Mouse (Mus musculus) megakaryocyte, adult 5-6 weeks (primary cell): ENCODE measurements around the gene Exosc5. TPM values are rescaled to one million over a fixed set of nuclear protein-coding genes. Genes with fewer than 3 reads are reported as not detected.

Experiments used
- ATAC-seq: 2 replicates; pipeline ENCODE4 v1.8.0; 2016; ENCODE audit warnings: mild to moderate bottlenecking, inconsistent platforms; ENCODE audit not compliant: poor library complexity, severe bottlenecking
- total RNA-seq, 2 experiments: library from RNA; stranded (forward) in 1 of 2; stranded (reverse) in 1 of 2; fragments of 153-499, 151-499 nt in 1 of 2; fragments of 221-1000, 200-1000 nt in 1 of 2; gene quantifications; 2 replicates each; pipeline versions ENCODE4 v1.2.3 to v1.2.4; 2015 to 2017

The Exosc5 gene
- total RNA-seq, 2 experiments from 2014 or later = 19.4 to 31.5 TPM

DNA sequence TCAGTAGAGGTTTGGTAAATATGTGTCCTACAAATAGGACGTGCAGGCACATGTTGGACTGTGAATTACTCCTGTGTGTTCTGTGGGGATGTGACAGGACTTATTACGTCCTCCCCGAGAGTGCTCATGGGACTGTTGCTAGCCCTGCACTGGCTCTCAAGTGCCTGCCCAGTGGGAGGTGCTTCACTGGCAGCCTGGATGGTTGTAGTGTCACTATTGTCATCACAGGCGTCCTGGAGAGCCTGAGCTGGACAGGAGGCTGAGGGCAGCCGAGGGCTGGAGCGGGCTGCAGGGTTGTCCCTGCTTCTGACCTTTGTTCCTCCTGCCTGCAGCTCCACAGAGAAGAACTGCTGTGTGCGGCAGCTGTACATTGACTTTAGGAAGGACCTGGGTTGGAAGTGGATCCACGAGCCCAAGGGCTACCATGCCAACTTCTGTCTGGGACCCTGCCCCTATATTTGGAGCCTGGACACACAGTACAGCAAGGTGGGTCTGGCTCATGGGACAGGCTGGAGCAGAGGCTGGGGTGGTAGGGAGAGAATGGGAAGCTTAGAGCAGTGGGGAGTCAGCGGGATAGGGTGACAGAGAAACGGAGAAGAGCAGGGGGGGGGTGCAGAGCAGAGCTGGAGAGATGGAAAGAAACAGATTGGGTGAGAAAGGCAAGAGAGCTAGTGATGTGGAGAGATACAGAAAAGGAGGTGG is 45.0 kb downstream of the Exosc5 start:
- no peak for ATAC-seq

DNA sequence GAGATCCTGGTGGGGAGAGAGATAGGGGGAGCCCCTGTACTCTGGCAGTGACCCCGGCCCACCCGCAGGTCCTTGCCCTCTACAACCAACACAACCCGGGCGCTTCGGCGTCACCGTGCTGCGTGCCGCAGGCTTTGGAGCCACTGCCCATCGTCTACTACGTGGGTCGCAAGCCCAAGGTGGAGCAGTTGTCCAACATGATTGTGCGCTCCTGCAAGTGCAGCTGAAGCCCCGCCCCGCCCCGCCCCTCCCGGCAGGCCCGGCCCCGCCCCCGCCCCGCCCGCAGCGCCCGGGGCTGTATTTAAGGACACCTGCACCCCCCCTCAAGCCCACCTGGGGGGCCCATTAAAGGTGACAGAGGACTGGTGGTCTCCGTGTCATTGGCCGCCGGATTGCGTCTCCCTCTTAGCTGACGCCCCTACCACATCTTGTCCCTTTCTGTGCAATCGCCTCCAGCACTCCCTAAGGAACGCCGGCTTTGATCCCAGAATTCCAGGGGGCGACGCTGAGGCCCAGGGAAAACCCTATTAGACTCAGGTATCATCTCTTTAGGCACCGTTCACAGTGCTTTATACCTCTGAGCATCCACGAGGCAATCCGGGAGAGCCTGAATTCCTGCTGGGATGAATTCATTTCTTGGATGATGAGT is 45.9 kb downstream of the Exosc5 start:
- ATAC-seq = no peak

GRCm38 (mm10) chr7:25705801-25706251 is 46.9 kb downstream of the Exosc5 start:
- ATAC-seq = peak; percentile 38

DNA sequence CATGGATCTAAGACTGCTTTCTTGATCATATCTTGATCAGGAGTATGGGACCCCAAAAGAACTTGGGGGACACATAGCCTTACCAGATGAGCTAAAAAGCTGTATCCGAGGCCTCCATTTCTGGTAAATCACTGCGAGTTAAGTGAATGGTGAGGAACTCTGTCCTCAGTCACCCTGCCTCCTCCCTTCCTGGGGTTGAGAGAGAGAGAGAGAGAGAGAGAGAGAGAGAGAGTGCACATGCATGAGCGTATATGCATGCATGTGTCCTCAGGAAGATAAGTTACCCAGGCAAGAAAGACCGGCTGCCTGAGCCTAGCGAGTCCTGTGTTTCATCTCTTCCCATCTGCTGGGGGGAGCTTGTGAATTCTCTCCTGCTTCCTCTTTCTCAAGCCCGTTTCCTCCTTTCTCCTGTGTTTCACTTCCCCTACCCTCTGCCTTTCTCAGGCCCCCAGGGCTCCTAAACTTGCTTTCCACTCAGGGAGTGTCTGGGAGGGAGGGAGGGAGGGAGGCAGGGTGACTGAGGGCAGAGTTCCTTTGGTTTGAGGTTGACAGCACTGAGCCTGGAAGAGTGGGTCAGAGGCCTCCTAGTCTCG is 47.7 kb downstream of the Exosc5 start:
- ATAC-seq = peak; percentile 69

- peak; percentile 16 for ATAC-seq
These were observed 48.8 kb downstream of the Exosc5 start for GRCm38 (mm10) chr7:25707581-25708292.

DNA sequence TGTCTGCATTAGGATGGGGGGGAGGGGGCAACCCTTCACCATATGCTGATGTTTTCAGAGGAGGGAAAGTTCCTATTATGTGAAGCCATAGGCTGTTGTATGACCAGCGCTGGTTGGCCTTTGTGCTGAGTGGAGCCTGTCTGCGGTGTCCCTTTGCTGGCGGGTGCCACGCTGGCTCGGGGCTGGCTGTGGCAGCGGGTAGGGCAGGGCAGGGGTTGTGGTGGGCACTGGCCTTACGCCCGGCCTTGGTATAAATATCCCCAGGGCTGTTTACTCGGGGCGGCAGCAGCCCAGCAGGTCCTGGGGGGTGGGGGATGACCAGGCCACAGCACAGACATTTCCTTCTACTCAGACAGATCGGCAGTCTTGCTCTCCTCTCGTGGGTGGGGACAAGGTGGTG is 51.0 kb downstream of the Exosc5 start:
- no peak for ATAC-seq

DNA sequence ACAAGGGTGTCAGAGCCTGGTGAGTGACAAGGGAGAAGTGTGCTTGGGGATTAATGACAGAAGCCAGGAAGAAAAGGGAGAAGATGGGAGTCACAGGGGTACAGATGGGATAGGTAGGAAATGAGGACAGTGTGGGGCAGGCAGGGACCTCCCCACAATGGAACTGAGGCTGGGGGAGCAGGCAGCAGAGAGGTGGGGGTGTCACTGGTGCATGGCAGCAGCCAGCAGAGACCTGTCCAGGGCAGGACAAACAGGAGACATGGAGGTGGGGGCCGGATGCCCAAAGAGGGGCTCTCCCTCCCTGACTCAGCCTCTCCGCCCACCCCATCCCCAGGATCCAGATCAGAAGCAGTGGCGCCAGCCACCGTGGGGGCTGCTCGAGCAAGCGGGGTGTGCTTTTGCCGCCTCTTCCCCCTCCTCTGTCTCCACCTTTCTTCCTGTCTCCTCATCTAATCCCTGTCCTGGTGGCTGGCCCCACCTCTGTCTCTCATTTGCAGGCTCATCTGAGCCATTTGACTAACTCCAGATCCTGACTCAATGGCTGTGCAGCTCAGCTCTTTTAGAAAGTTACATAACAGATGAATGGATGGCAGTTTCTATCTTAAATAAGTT is 51.7 kb downstream of the Exosc5 start:
- ATAC-seq = no peak

DNA sequence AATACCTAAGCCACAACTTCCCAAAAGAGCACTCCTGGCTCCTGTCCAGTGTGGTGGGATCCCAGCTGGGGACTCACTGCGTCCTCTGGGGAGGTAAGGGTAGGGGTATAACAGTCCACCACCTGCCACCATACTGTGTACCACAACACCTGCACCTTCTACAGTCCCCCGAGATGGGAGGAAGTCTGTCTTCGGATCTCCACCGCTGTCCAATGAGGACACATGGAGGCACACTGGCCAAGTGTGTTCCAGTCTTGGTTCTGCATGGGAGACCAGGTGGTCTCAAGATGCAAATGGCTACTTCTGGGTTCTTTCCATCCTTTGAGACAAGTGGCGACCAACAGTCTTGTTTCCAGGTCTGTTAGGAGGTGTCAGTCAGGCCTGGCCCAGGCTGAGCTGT is 52.2 kb downstream of the Exosc5 start:
- ATAC-seq = no peak

- ATAC-seq = peak; percentile 36
These were observed 52.8 kb downstream of the Exosc5 start for GRCm38 (mm10) chr7:25711731-25712197.

DNA sequence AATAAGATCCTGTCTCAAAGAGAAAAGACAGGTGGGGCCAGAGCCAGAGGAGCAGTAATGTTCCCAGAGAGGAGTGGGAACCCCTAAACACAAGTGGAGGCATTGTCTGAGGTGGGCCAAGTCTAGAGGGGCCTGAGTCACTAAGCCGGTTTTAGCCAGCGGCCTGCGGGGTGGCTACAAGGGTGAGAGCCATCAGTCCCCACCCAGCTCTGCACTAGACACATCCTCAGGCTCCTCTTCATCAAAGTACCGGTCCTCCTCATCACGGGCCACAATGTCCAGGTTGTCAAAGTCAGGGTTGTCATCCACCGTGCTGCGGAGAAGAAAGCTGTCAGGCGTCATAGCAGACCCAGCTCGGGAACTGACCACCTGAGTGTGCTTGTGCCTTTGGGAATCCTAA is 53.8 kb downstream of the Exosc5 start:
- ATAC-seq = no peak

- ATAC-seq = no peak
These were observed 55.6 kb downstream of the Exosc5 start for GRCm38 (mm10) chr7:25714581-25714980.

DNA sequence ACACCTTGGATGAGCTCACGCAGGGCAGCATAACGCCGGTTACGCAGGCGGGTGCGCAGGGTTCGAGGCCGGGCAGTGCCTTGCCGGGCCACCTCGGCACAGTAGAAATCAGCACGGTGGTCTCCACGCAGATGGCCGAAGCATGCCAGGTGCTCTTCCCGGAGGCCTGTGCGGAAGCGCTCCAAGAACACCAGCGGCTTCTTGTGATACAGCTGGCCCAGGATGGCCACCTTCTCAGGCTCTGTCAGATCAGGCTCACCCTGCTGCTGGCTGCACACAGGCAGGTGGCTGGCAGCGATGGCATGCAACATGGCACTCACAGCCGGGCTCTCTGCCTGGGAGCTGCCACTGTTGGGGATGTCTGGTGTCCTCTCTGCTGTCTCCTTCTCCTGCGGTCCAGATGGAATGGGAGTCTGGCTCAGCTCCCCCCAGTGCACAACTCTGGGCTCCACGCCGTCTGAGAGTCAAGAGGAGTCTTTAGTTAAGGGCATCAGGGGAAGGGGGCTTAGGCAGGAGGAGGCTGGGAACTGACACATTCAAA is 56.8 kb downstream of the Exosc5 start:
- ATAC-seq = no peak

GRCm38 (mm10) chr7:25717478-25717877 is 58.5 kb downstream of the Exosc5 start:
- ATAC-seq = no peak

DNA sequence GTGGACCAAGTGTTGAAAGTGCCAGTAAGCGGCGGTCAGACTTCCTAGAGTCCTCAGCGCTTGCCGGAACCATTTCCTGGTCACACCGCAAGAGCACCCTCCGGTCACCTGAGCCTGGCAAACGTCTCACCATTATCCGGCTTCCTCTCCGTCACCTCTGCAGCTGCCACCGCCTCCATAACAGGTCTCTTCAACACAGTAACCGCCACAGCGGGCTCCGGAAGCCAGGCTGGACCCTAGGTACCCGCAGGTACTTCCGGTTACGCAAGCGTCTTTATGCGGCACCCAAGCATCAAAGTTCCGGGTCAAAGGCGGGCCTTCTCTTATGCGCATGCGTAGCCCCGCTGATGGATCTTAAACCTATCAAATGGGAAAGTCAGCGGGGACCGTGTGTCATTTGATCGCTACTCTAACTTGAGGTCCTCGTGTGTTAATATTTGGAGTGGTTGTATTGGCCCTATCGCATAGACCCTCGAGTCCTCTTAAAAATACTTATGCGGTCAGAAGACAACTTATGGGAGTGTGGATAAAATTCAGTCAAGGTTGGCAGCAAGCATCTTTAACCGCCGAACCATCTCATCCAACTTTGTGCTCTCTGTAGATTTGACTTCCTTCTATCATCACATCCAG is 59.9 kb downstream of the Exosc5 start, which contains the start of gene Ccdc97:
Gene Ccdc97 (minus strand): TSS at position 301 of the 630 bp plus-strand sequence.
- peak; percentile 90 for ATAC-seq

- ATAC-seq = peak; percentile 45; the same call in 1 of the 2 replicates
These were observed 61.0 kb downstream of the Exosc5 start for GRCm38 (mm10) chr7:25719761-25720610.

DNA sequence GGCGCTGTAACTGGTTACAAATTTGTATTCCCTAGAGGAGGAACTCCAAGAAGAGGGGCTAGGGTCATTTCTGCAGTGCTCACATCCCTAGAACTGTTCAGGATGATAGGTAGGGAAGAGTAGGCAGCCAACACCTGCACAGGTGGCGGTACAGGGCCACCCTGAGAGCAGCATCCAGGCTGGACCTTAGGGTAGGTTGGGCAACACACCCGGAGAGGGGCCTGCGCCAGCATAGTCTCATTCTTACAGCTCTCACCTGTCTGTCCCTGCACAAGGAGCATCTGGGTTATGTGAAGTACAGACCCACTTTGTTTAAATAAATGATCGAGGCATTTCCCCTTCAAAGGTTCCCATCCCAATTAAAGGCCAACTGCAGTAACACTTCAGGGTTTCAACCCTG is 61.8 kb downstream of the Exosc5 start:
- no peak for ATAC-seq
